Mouse (Mus musculus) lung, adult 2 months (tissue): Measurements from ENCODE around the gene Srprb.

Experiments
- CTCF ChIP-seq: fragments of 200-500 bp; IDR thresholded peaks from 2 replicates; pipeline ENCODE4 v1.5.1; 2011; ENCODE audit warnings: mild to moderate bottlenecking, low read length, control low read depth; ENCODE audit not compliant: insufficient read depth
- POLR2A ChIP-seq: fragments of 200-500 bp; IDR thresholded peaks from 2 replicates; pipeline ENCODE4 v1.6.1; 2011; ENCODE audit warnings: low read depth, mild to moderate bottlenecking, control low read depth, low read length, borderline replicate concordance; ENCODE audit errors: extremely low read depth

GRCm38 (mm10) chr9:103208802-103209423, 7.0 kb upstream of the Srprb start:
- TF ChIP-seq CTCF (no peak), POLR2A (no peak)
